Mouse (Mus musculus) heart, postnatal 36 days (tissue): Measurements from ENCODE around the gene Smco3. TPM values are rescaled to one million over a fixed set of nuclear protein-coding genes. Genes with fewer than 3 reads are reported as not detected.

Source experiments
- DNase-seq, 2 experiments: peaks; one replicate each; pipeline ENCODE4 v3.0.0; 2021 to 2022
- intact Hi-C: fragments of 180-260 bp; cut with DNase I; formaldehyde crosslinking; loops from one replicate; pipeline ENCODE4 v1.15.1; 2025
- total RNA-seq, 2 experiments: library from RNA; stranded (reverse); gene quantifications; 2 replicates each; pipeline ENCODE4 v1.2.3; 2021

Smco3 gene
- total RNA-seq, 2 experiments from 2014 or later, result not detected

- intact Hi-C loops, result no loop called here
- peak; percentile 63 to 72 for DNase-seq
Measured at GRCm38 (mm10) chr6:136847790-136848189, 12.5 kb upstream of the Smco3 start.

- intact Hi-C loops, result no loop called here
- DNase-seq, result no peak
Measured at GRCm38 (mm10) chr6:136847267-136847666, 12.0 kb upstream of the Smco3 start.

GRCm38 (mm10) chr6:136845706-136846480 is 10.6 kb upstream of the Smco3 start:
- intact Hi-C loops, result no loop called here
- no peak for DNase-seq

GRCm38 (mm10) chr6:136844903-136845302 is 9.7 kb upstream of the Smco3 start:
- intact Hi-C loops, result no loop called here
- no peak for DNase-seq

- intact Hi-C loops, result loop anchor here (2.0 kb wide), 1 partner anchor 15 kb away; no protein-coding TSS in a partner anchor
- DNase-seq, result no peak
Measured at GRCm38 (mm10) chr6:136837323-136837722, 2.1 kb upstream of the Smco3 start.

GRCm38 (mm10) chr6:136831712-136832111 is 3.5 kb downstream of the Smco3 start:
- intact Hi-C loops, result no loop called here
- DNase-seq, result no peak

- DNase-seq, result no peak
- intact Hi-C loops, result loop anchor here (10.0 kb wide), 1 partner anchor 1904 kb away; the partner anchor contains the start of gene Cdkn1b
Measured at GRCm38 (mm10) chr6:136828681-136829080, 6.6 kb downstream of the Smco3 start.

- peak; percentile 94 to 95 for DNase-seq
- intact Hi-C loops, result loop anchor here (1.0 to 10.0 kb wide), 2 partner anchors 24 to 1903 kb away; partner anchors contain the start of genes Cdkn1b and Hist4h4
Measured at GRCm38 (mm10) chr6:136827881-136828561, 7.2 kb downstream of the Smco3 start, which contains the start of gene Wbp11. Wbp11 (minus strand) TSS chr6:136828233.

- intact Hi-C loops, result loop anchor here (1.0 to 10.0 kb wide), 2 partner anchors 23 to 1903 kb away; partner anchors contain the start of genes Cdkn1b and Hist4h4
- DNase-seq, result no peak
Measured at GRCm38 (mm10) chr6:136827516-136827880, 7.8 kb downstream of the Smco3 start, which contains the start of gene BC049715. BC049715 (plus strand) TSS chr6:136827626.

- DNase-seq, result no peak
- intact Hi-C loops, result loop anchor here (1.0 to 10.0 kb wide), 2 partner anchors 23 to 1902 kb away; partner anchors contain the start of genes Cdkn1b and Hist4h4
Measured at GRCm38 (mm10) chr6:136827116-136827515, 8.1 kb downstream of the Smco3 start.

GRCm38 (mm10) chr6:136824987-136825386 is 10.3 kb downstream of the Smco3 start:
- intact Hi-C loops, result loop anchor here (10.0 kb wide), 1 partner anchor 1900 kb away; the partner anchor contains the start of gene Cdkn1b
- DNase-seq, result no peak

GRCm38 (mm10) chr6:136821086-136821485 is 14.2 kb downstream of the Smco3 start:
- no peak for DNase-seq
- intact Hi-C loops, result loop anchor here (10.0 kb wide), 1 partner anchor 1896 kb away; the partner anchor contains the start of gene Cdkn1b

GRCm38 (mm10) chr6:136820381-136820780 is 14.9 kb downstream of the Smco3 start:
- DNase-seq, result no peak
- intact Hi-C loops, result loop anchor here (10.0 kb wide), 1 partner anchor 1896 kb away; the partner anchor contains the start of gene Cdkn1b

GRCm38 (mm10) chr6:136817549-136817948 is 17.7 kb downstream of the Smco3 start:
- DNase-seq, result no peak
- intact Hi-C loops, result no loop called here

- no peak for DNase-seq
- intact Hi-C loops, result no loop called here
Measured at GRCm38 (mm10) chr6:136816826-136817225, 18.4 kb downstream of the Smco3 start.

GRCm38 (mm10) chr6:136815381-136815780 is 19.9 kb downstream of the Smco3 start:
- intact Hi-C loops, result no loop called here
- no peak for DNase-seq

- intact Hi-C loops, result no loop called here
- DNase-seq, result no peak
Measured at GRCm38 (mm10) chr6:136813117-136813516, 22.1 kb downstream of the Smco3 start.

GRCm38 (mm10) chr6:136811196-136811595 is 24.1 kb downstream of the Smco3 start:
- intact Hi-C loops, result no loop called here
- no peak for DNase-seq

GRCm38 (mm10) chr6:136809673-136810072 is 25.6 kb downstream of the Smco3 start:
- intact Hi-C loops, result no loop called here
- no peak for DNase-seq

- intact Hi-C loops, result no loop called here
- peak; percentile 45 to 55 for DNase-seq
Measured at GRCm38 (mm10) chr6:136809077-136809476, 26.2 kb downstream of the Smco3 start.

GRCm38 (mm10) chr6:136808631-136809046 is 26.6 kb downstream of the Smco3 start:
- intact Hi-C loops, result no loop called here
- peak; percentile 38 to 58 for DNase-seq
